Mouse (Mus musculus) left cerebral cortex, adult 2 months (tissue): ENCODE results near the gene Rilpl1. TPM values are rescaled to one million over a fixed set of nuclear protein-coding genes. Genes with fewer than 3 reads are reported as not detected.

Experiments used
- DNase-seq, 2 experiments: peaks; one replicate each; pipeline ENCODE4 v3.0.0; 2021 to 2022; ENCODE audit warnings: low spot score in 2 of 2, mixed read lengths in 1 of 2; ENCODE audit errors: extremely low spot score in 1 of 2
- H3K27ac ChIP-seq: fragments of 200-600 bp; 2 replicates; pipeline ENCODE4 v1.8.1; 2022
- H3K4me3 ChIP-seq: fragments of 200-600 bp; 2 replicates; pipeline ENCODE4 v1.8.1; 2022
- CTCF ChIP-seq: fragments of 200-600 bp; IDR thresholded peaks from 2 replicates; pipeline ENCODE4 v1.8.1; 2022; ENCODE audit warnings: antibody characterized with exemption, mild to moderate bottlenecking, moderate library complexity
- intact Hi-C: fragments of 180-260 bp; cut with DNase I; formaldehyde crosslinking; loops from one replicate; pipeline ENCODE4 v1.15.1; 2025
- total RNA-seq, 2 experiments: library from RNA; stranded (reverse); gene quantifications; 2 replicates each; pipeline ENCODE4 v1.2.3; 2021

Rilpl1 gene
- total RNA-seq, 2 experiments from 2014 or later = 84.6 to 84.8 TPM

GRCm38 (mm10) chr5:124528791-124529190, 2.4 kb downstream of the Rilpl1 start:
- DNase-seq = no peak
- peak overlapping the region; percentile 97 for H3K27ac ChIP-seq
- H3K4me3 ChIP-seq = peak overlapping the region; percentile 93
- intact Hi-C loops = no loop called here
- TF ChIP-seq CTCF = no peak

- Histone ChIP-seq H3K27ac (peak overlapping the region; percentile 97; the same call in 1 of the 2 replicates), H3K4me3 (peak overlapping the region; percentile 93)
- no peak for DNase-seq
- intact Hi-C loops = no loop called here
- no peak for TF ChIP-seq CTCF
These were observed 2.8 kb downstream of the Rilpl1 start for GRCm38 (mm10) chr5:124528351-124528750.

GRCm38 (mm10) chr5:124524943-124525342, 6.2 kb downstream of the Rilpl1 start:
- intact Hi-C loops = no loop called here
- no peak for TF ChIP-seq CTCF

GRCm38 (mm10) chr5:124523032-124523431, 8.2 kb downstream of the Rilpl1 start:
- Histone ChIP-seq H3K27ac (no peak overlapping the region), H3K4me3 (no peak overlapping the region)
- peak; percentile 34 for TF ChIP-seq CTCF
- intact Hi-C loops = no loop called here
- DNase-seq = no peak

More at GRCm38 (mm10) chr5:124524943-124525342, 6.2 kb downstream of the Rilpl1 start:
- Histone ChIP-seq H3K27ac (no peak overlapping the region), H3K4me3 (no peak overlapping the region)
- no peak for DNase-seq

GRCm38 (mm10) chr5:124521588-124521987, 9.6 kb downstream of the Rilpl1 start:
- no peak for DNase-seq
- intact Hi-C loops = no loop called here
- Histone ChIP-seq H3K27ac (0 out of 2 replicates have a peak overlapping the region, but pooled peaks have one; percentile 9), H3K4me3 (no peak overlapping the region)
- no peak for TF ChIP-seq CTCF

- TF ChIP-seq CTCF = peak; percentile 47
- H3K27ac ChIP-seq = peak overlapping the region; percentile 79
- DNase-seq = peak; percentile 66 to 79
- no peak overlapping the region for H3K4me3 ChIP-seq
- intact Hi-C loops = loop anchor here (1.0 kb wide), 1 partner anchor 15 kb away; no protein-coding TSS in a partner anchor
These were observed 12.5 kb downstream of the Rilpl1 start for GRCm38 (mm10) chr5:124518648-124519047.

GRCm38 (mm10) chr5:124515789-124516188, 15.4 kb downstream of the Rilpl1 start:
- no peak for TF ChIP-seq CTCF
- H3K4me3 ChIP-seq = no peak overlapping the region

GRCm38 (mm10) chr5:124510536-124511050, 20.6 kb downstream of the Rilpl1 start:
- intact Hi-C loops = no loop called here
- peak overlapping the region; percentile 47; the same call in 1 of the 2 replicates for H3K27ac ChIP-seq
- TF ChIP-seq CTCF = no peak
- no peak overlapping the region for H3K4me3 ChIP-seq
- no peak for DNase-seq

More at GRCm38 (mm10) chr5:124515789-124516188, 15.4 kb downstream of the Rilpl1 start:
- no peak for DNase-seq
- peak overlapping the region; percentile 40 for H3K27ac ChIP-seq
- intact Hi-C loops = no loop called here

- intact Hi-C loops = no loop called here
- no peak for TF ChIP-seq CTCF
- H3K27ac ChIP-seq = peak overlapping the region; percentile 47
- H3K4me3 ChIP-seq = no peak overlapping the region
- DNase-seq = no peak
These were observed 21.4 kb downstream of the Rilpl1 start for GRCm38 (mm10) chr5:124509742-124510237.

- no peak for DNase-seq
- TF ChIP-seq CTCF = no peak
- intact Hi-C loops = no loop called here
- Histone ChIP-seq H3K27ac (no peak overlapping the region), H3K4me3 (no peak overlapping the region)
These were observed 22.0 kb downstream of the Rilpl1 start for GRCm38 (mm10) chr5:124509200-124509599.

- no peak overlapping the region for H3K4me3 ChIP-seq
- no peak; the same call in 1 of the 2 replicates for TF ChIP-seq CTCF
- no peak for DNase-seq
- intact Hi-C loops = no loop called here
- peak overlapping the region; percentile 60 for H3K27ac ChIP-seq
These were observed 24.3 kb downstream of the Rilpl1 start for GRCm38 (mm10) chr5:124506731-124507359.

GRCm38 (mm10) chr5:124505235-124505634, 26.0 kb downstream of the Rilpl1 start:
- TF ChIP-seq CTCF = no peak

More at GRCm38 (mm10) chr5:124505235-124505634, 26.0 kb downstream of the Rilpl1 start:
- no peak for DNase-seq
- Histone ChIP-seq H3K4me3 (no peak overlapping the region), H3K27ac (peak overlapping the region; percentile 5; the same call in 1 of the 2 replicates)
- intact Hi-C loops = no loop called here
